Mouse (Mus musculus) heart, adult 2 months (tissue): ENCODE measurements around the gene Nrarp. TPM values are rescaled to one million over a fixed set of nuclear protein-coding genes. Genes with fewer than 3 reads are reported as not detected.

Experiments used
- DNase-seq, 2 experiments: peaks; one replicate each; pipeline ENCODE4 v3.0.0; 2021
- H3K27ac ChIP-seq: fragments of 200-600 bp; 2 replicates; pipeline ENCODE4 v1.8.1; 2022
- H3K27me3 ChIP-seq: fragments of 200-500 bp; 2 replicates; pipeline ENCODE4 v1.6.1; 2012; ENCODE audit warnings: mild to moderate bottlenecking, low read length, inconsistent platforms, mixed read lengths; ENCODE audit not compliant: control insufficient read depth, insufficient read depth
- H3K36me3 ChIP-seq: fragments of 200-500 bp; 2 replicates; pipeline ENCODE4 v1.6.1; 2012; ENCODE audit warnings: low read length, inconsistent platforms; ENCODE audit not compliant: control insufficient read depth, insufficient read depth
- H3K4me1 ChIP-seq: fragments of 200-500 bp; 2 replicates; pipeline ENCODE4 v1.6.1; 2011; ENCODE audit warnings: low read length; ENCODE audit not compliant: control insufficient read depth, insufficient read depth
- H3K4me3 ChIP-seq: fragments of 200-600 bp; 2 replicates; pipeline ENCODE4 v1.8.1; 2022
- H3K79me2 ChIP-seq: fragments of 200-500 bp; replicated peaks from 2 replicates; pipeline ENCODE4 v1.6.1; 2012; ENCODE audit warnings: mild to moderate bottlenecking, inconsistent platforms, low read length, moderate library complexity, mixed read lengths; ENCODE audit not compliant: control insufficient read depth, insufficient read depth
- H3K9ac ChIP-seq: fragments of 200-500 bp; 2 replicates; pipeline ENCODE4 v1.6.1; 2012; ENCODE audit warnings: low read depth, mild to moderate bottlenecking, control low read depth, inconsistent platforms, low read length, mixed read lengths
- CTCF ChIP-seq: fragments of 200-600 bp; IDR thresholded peaks from 2 replicates; pipeline ENCODE4 v1.8.1; 2022; ENCODE audit warnings: antibody characterized with exemption, mild to moderate bottlenecking, moderate library complexity
- EP300 ChIP-seq: fragments of 200-500 bp; IDR thresholded peaks from 2 replicates; pipeline ENCODE4 v1.6.1; 2011; ENCODE audit warnings: low read depth, low read length, control low read depth; ENCODE audit not compliant: insufficient read depth
- POLR2A ChIP-seq: fragments of 200-500 bp; IDR thresholded peaks from 2 replicates; pipeline ENCODE4 v1.6.1; 2011; ENCODE audit warnings: mild to moderate bottlenecking, low read depth, low read length, control low read depth; ENCODE audit not compliant: insufficient read depth
- WGBS: fragments of 180-500 bp; shearing (Covaris S2); methylation state at CpG from one replicate; pipeline ENCODE4 v1.1.7; 2018; 5-methylcytosine and 5-hydroxymethylcytosine counted together
- intact Hi-C: fragments of 180-260 bp; cut with DNase I; formaldehyde crosslinking; loops from one replicate; pipeline ENCODE4 v1.15.1; 2025
- polyA plus RNA-seq: library from polyadenylated mRNA; depleted of rRNA; stranded (reverse); fragments of >200 nt; gene quantifications from 2 replicates; pipeline ENCODE4 v1.2.3, GENCODE M21; 2012
- total RNA-seq, 2 experiments: library from RNA; stranded (reverse); gene quantifications; 2 replicates each; pipeline ENCODE4 v1.2.3; 2021

The Nrarp gene
- total and polyA plus RNA-seq, 3 experiments: 6.2 to 11.2 (median 7.4) TPM

- no peak for TF ChIP-seq EP300
- peak; percentile 85 for TF ChIP-seq CTCF
- DNase-seq: no peak
- H3K4me1 ChIP-seq: peaks cover 3% of the 10 kb centered on the region; the same call in 1 of the 2 replicates
- no peaks in the 10 kb centered on the region for H3K27me3 ChIP-seq
- intact Hi-C loops: loop anchor here (1.0 to 5.0 kb wide), 3 partner anchors 17 to 60 kb away; partner anchors contain the start of gene Noxa1
- no peaks in the 10 kb centered on the region; the same call in 1 of the 2 replicates for H3K36me3 ChIP-seq
- H3K27ac ChIP-seq: no peak overlapping the region
- H3K9ac ChIP-seq: no peak overlapping the region
- H3K79me2 ChIP-seq: no peaks in the 10 kb centered on the region
- H3K4me3 ChIP-seq: no peak overlapping the region
- 58% methylated on average over 2 of the region's 2 CpGs for WGBS
These were observed 22.9 kb upstream of the Nrarp start for GRCm38 (mm10) chr2:25157655-25158054.

DNA sequence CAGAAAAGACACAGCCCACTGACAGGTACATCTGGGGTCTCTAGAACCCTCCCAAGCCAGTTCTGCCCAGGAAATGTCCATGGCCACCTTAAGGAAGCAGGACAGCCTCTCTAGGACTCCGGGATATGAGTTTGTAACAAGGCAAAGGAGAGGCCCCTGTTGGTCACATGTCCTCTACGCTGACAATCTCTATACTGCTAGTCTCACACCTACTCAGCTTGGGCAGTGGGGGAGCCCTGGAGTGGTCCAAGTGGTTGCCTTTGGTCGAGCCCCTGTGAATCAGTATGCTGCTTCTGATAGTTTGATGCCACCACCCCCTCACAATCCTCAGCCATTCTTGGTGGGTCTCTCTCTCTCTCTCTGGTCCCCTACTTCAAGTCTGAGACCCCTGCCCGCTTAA is 13.1 kb upstream of the Nrarp start:
- TF ChIP-seq POLR2A (no peak), CTCF (no peak), EP300 (no peak)
- Histone ChIP-seq H3K4me1 (peaks cover 31% of the 10 kb centered on the region), H3K27ac (peak overlapping the region; percentile 78), H3K4me3 (peak overlapping the region; percentile 49), H3K79me2 (no peaks in the 10 kb centered on the region), H3K27me3 (no peaks in the 10 kb centered on the region), H3K36me3 (no peaks in the 10 kb centered on the region), H3K9ac (peak overlapping the region; percentile 60)
- intact Hi-C loops: no loop called here
- no peak for DNase-seq
- 28% methylated on average over 4 of the region's 4 CpGs for WGBS

- no peaks in the 10 kb centered on the region for H3K79me2 ChIP-seq
- peaks cover 29% of the 10 kb centered on the region for H3K4me1 ChIP-seq
- peak overlapping the region; percentile 60 for H3K9ac ChIP-seq
- TF ChIP-seq POLR2A (0 out of 2 replicates have a peak, but pooled peaks have one; percentile 25), CTCF (no peak)
- peak overlapping the region; percentile 49 for H3K4me3 ChIP-seq
- 3% methylated on average over 35 of the region's 41 CpGs for WGBS
- DNase-seq: peak; percentile 78 to 81
- H3K36me3 ChIP-seq: no peaks in the 10 kb centered on the region
- intact Hi-C loops: no loop called here
- H3K27me3 ChIP-seq: no peaks in the 10 kb centered on the region
- H3K27ac ChIP-seq: peak overlapping the region; percentile 78
These were observed 12.5 kb upstream of the Nrarp start for GRCm38 (mm10) chr2:25167919-25168664.

DNA sequence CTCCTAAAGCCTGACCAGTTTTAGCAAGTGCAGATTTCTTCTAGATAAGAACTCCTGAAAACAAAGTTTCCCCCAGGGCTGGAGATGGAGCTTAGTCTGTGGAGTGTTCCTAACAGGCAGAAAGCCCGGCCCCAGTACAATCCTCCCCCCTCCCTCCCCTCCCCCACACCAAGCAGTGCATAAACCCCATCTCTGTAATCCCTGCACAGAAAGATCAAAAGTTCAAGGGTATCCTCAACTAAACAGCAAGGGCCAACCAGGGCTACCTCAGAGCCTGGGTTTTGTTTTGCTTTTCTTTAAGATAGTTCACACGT is 11.9 kb upstream of the Nrarp start:
- intact Hi-C loops: no loop called here
- H3K27me3 ChIP-seq: no peaks in the 10 kb centered on the region
- 29% methylated on average over 2 of the region's 2 CpGs for WGBS
- peak overlapping the region; percentile 78 for H3K27ac ChIP-seq
- peak overlapping the region; percentile 49 for H3K4me3 ChIP-seq
- H3K9ac ChIP-seq: no peak overlapping the region
- no peaks in the 10 kb centered on the region for H3K36me3 ChIP-seq
- H3K4me1 ChIP-seq: peaks cover 27% of the 10 kb centered on the region
- no peaks in the 10 kb centered on the region for H3K79me2 ChIP-seq
- DNase-seq: no peak
- TF ChIP-seq POLR2A (no peak), CTCF (no peak), EP300 (no peak)

- Histone ChIP-seq H3K4me3 (no peak overlapping the region), H3K27ac (peak overlapping the region; percentile 30; the same call in 1 of the 2 replicates), H3K79me2 (no peaks in the 10 kb centered on the region), H3K36me3 (no peaks in the 10 kb centered on the region), H3K9ac (no peak overlapping the region), H3K4me1 (peaks cover 17% of the 10 kb centered on the region), H3K27me3 (no peaks in the 10 kb centered on the region)
- DNase-seq: peak in 1 of 2 experiments; percentile 26
- WGBS: 62% methylated on average over 5 of the region's 5 CpGs
- intact Hi-C loops: no loop called here
- TF ChIP-seq POLR2A (no peak), CTCF (no peak), EP300 (no peak)
These were observed 10.8 kb upstream of the Nrarp start for GRCm38 (mm10) chr2:25169778-25170177.

DNA sequence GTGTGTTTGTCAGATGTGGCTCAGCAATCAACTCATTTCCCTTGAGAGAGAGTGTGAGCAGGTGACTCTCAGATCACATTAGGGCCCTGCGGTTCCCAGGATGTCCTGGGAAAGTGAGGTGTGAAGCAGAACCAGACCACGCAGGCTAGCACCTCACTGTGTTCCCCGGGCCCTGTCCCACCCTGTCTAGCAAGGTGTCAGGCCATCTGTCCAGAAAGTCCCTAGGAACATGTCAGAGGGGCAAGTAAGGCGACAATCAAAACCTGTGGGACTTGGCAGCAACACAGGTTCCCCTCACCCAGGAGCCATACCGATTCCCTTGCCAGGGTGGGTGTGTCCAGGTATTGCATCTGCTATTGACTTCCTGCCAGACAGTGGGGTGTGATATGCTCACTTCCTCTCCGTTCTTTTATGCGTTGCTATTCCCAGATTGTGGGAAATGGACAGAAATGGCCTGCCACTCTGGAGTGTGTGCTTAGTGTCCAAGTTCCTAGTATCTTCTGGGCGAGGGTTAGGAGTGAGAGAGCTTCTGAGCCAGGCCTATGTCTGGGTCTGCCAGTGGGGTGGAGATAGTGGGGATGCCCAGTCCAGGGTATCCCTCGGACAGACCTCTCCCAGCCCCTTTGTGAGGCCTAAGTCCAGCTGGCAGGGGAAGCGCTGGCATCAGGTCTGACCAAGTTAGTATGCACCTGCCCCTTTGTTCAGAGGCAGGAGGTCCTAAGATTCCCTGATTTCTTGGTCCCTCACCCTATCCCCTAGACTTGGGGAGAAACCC is 10.0 kb upstream of the Nrarp start:
- Histone ChIP-seq H3K4me1 (peaks cover 15% of the 10 kb centered on the region), H3K27ac (peak overlapping the region; percentile 30; the same call in 1 of the 2 replicates), H3K79me2 (no peaks in the 10 kb centered on the region), H3K9ac (no peak overlapping the region), H3K4me3 (no peak overlapping the region), H3K27me3 (no peaks in the 10 kb centered on the region), H3K36me3 (no peaks in the 10 kb centered on the region)
- 54% methylated on average over 10 of the region's 10 CpGs for WGBS
- TF ChIP-seq POLR2A (no peak), CTCF (no peak), EP300 (no peak)
- intact Hi-C loops: no loop called here
- DNase-seq: peak; percentile 24 to 34
